Mouse (Mus musculus): ENCODE data around the gene Tirap. TPM values are rescaled to one million over a fixed set of nuclear protein-coding genes. Genes with fewer than 3 reads are reported as not detected.
A peak's percentile ranks its signal among the peaks of the same experiment; 100 is the strongest.

Gene Tirap
- polyA plus RNA-seq, 1 experiment from 2014 or later: 11.8 TPM

DNA sequence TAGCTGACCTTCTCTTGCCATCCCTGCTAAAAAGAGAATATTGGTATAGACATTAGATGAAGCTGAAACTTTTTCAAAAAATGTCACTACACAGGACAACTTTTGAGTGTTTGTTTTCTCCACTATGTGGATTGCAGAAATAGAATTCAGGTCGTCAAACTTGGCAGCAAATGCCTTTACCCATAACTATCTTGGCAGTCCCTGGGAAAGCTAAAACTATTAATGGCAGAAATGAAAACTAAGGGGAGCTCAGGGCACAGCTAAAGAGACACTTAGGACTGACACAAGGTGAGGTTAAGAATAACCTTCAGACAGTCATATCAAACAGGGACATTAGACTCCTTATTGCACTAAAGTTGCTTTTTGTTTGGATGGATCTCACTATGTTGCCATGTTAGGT is 17.9 kb upstream of the Tirap start:
- H3K27me3 ChIP-seq (ENCODE audit: control insufficient read depth, insufficient read depth, low read depth, low read length): no peaks in the 10 kb centered on the region
- 62% methylated on average over 1 of the region's 1 CpGs for WGBS
- H3K4me2 ChIP-seq (ENCODE audit: low read depth, low read length): no peak overlapping the region
- H3K4me1 ChIP-seq (replicated peaks; ENCODE audit: control insufficient read depth, insufficient read depth, low read length): no peaks in the 10 kb centered on the region
- H3K27ac ChIP-seq (ENCODE audit: low read length): no peak overlapping the region
- no peak overlapping the region for H3K9ac ChIP-seq (ENCODE audit: low read length)
- no peak overlapping the region for H3K4me3 ChIP-seq (ENCODE audit: low read length)
- no peaks in the 10 kb centered on the region for H3K9me3 ChIP-seq (ENCODE audit: control insufficient read depth, low read length)
- peaks cover 45% of the 10 kb centered on the region for H3K36me3 ChIP-seq (ENCODE audit: control insufficient read depth, insufficient read depth, low read length)
- no peak for ATAC-seq (ENCODE audit: low read depth)

DNA sequence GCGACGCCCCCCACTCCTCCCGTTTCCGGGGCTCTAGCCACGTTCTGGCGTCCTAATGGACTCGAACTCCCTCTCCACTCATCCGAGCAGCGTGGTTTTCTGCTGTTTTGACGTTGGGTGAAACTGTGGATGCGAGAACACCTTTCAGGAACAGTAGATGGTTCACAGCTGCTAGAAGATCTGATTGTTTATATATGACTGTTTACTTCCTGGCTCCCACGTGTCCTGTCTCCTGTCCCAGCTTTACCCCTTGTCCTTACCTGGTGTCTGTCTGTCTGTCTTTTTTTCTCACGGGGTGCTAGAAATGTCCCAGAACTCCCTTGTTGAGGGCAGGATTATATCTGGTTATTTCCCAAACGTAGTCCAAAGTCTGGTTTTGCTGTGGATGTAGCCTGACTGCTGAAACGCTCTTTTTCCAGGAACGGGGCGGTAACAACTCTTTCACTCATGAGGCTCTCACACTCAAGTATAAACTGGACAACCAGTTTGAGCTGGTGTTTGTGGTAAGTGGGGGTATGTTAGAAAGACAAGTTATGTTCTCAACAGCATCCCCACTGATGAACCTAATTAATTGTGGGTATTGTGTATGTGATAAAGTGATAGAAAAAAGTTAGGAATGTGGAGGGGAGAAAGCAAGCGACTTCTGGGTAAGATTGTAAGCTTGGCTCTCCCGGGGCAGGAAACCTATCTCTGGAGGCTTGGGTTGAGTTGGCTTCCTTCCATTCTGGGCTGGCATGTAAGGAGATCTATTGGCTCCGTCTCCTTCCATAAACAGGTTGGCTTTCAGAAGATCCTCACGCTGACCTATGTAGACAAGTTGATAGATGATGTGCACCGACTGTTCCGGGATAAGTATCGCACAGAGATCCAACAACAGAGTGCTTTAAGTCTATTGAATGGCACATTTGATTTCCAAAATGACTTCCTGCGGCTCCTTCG is 11.8 kb upstream of the Tirap start:
- H3K9ac ChIP-seq (ENCODE audit: low read length): peak overlapping the region; percentile 95
- WGBS: 23% methylated on average over 26 of the region's 26 CpGs
- H3K9me3 ChIP-seq (ENCODE audit: control insufficient read depth, low read length): no peaks in the 10 kb centered on the region
- H3K4me1 ChIP-seq (replicated peaks; ENCODE audit: control insufficient read depth, insufficient read depth, low read length): peaks cover 13% of the 10 kb centered on the region
- ATAC-seq (ENCODE audit: low read depth): no peak
- H3K4me2 ChIP-seq (ENCODE audit: low read depth, low read length): peak overlapping the region; percentile 73
- H3K36me3 ChIP-seq (ENCODE audit: control insufficient read depth, insufficient read depth, low read length): peaks cover 35% of the 10 kb centered on the region
- no peaks in the 10 kb centered on the region for H3K27me3 ChIP-seq (ENCODE audit: control insufficient read depth, insufficient read depth, low read depth, low read length)
- H3K4me3 ChIP-seq (ENCODE audit: low read length): peak overlapping the region; percentile 96
- H3K27ac ChIP-seq (ENCODE audit: low read length): peak overlapping the region; percentile 56

DNA sequence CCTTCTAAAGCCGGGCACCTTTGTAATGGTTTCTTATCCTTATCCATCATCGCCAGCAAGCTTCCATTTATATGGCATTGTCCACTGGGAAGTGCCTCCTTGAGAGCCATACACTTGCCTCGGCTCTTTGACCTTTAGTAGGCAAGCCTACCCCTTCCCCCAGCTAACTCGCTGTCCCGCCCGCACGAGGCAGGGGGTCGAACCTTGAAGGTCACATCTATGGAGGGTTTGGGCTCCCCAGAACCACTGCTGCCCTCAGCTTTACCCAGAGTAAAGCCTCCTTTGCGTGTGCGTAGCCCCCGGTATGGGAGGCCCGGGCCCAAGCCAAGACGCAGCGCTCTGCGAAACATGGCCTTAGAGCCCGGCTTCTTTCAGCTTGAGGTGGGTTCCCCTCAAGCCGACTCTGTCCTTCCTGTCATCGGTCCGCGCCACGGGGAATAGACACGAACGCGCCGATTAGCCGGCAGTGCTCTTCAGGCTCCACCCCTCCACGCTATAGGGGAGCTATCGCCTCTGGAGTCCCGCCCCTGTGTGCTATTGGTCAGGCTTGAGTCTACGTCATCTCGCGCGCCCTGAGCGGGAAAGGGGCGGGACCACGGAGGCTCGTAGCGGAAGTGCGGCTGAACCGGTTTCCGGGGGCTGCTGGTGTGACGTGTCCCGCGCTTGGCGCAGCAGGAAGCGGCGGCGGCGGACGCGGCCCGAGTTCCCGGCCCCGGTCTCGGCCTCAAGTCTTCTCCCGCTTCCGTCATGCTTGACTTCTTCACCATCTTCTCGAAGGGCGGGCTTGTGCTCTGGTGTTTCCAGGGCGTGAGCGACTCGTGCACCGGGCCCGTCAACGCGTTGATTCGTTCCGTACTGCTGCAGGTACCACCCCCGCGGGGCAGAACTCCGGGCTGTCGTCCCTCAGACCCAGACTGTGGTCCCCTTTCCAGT is 10.7 kb upstream of the Tirap start, which contains the start of gene Foxred1:
Gene Foxred1, minus strand, starts transcription at position 514 of the 933 bp plus-strand sequence.
- Histone ChIP-seq H3K9me3 (ENCODE audit: control insufficient read depth, low read length) (no peaks in the 10 kb centered on the region), H3K4me2 (ENCODE audit: low read depth, low read length) (peak within 1 kb of the TSS; percentile 92), H3K9ac (ENCODE audit: low read length) (peak within 1 kb of the TSS; percentile 95), H3K4me1 (replicated peaks; ENCODE audit: control insufficient read depth, insufficient read depth, low read length) (peaks cover 13% of the 10 kb centered on the region), H3K4me3 (ENCODE audit: low read length) (peak within 1 kb of the TSS; percentile 96), H3K27ac (ENCODE audit: low read length) (peak within 1 kb of the TSS; percentile 88), H3K27me3 (ENCODE audit: control insufficient read depth, insufficient read depth, low read depth, low read length) (no peaks in the 10 kb centered on the region), H3K36me3 (ENCODE audit: control insufficient read depth, insufficient read depth, low read length) (peaks cover 37% of the 10 kb centered on the region)
- under 1% methylated on average over 72 of the region's 72 CpGs for WGBS
- peak; percentile 100 for ATAC-seq (ENCODE audit: low read depth)

GRCm38 (mm10) chr9:35204421-35204820 is 4.3 kb upstream of the Tirap start:
- H3K36me3 ChIP-seq (ENCODE audit: control insufficient read depth, insufficient read depth, low read length): peaks cover 10% of the 10 kb centered on the region
- WGBS: 98% methylated on average over 2 of the region's 2 CpGs

DNA sequence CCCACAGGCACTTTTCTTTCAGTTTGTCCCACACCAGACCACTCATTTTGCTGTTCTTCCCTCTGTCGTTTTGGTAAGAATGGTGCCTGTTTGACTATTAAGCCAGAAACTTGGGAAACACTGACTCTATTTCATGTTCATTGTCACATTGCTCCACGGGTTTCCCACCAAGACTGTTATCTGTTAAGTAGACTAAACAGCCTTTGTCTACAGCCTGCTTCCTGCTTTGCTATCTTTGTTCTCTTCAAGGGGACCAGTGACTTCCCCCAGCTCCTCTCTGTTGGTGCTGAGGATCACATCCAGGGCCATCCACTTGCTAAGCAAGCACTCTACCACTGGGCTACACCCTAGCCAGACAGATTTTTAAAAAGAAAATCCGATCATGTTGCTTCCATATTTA is 3.4 kb upstream of the Tirap start:
- H3K4me1 ChIP-seq (replicated peaks; ENCODE audit: control insufficient read depth, insufficient read depth, low read length): peaks cover 7% of the 10 kb centered on the region
- WGBS: 35% methylated on average over 3 of the region's 3 CpGs
- no peak overlapping the region for H3K9ac ChIP-seq (ENCODE audit: low read length)
- no peak for ATAC-seq (ENCODE audit: low read depth)
- H3K9me3 ChIP-seq (ENCODE audit: control insufficient read depth, low read length): no peaks in the 10 kb centered on the region
- no peak overlapping the region for H3K4me3 ChIP-seq (ENCODE audit: low read length)
- H3K27ac ChIP-seq (ENCODE audit: low read length): no peak overlapping the region
- peaks cover 10% of the 10 kb centered on the region for H3K36me3 ChIP-seq (ENCODE audit: control insufficient read depth, insufficient read depth, low read length)
- no peaks in the 10 kb centered on the region for H3K27me3 ChIP-seq (ENCODE audit: control insufficient read depth, insufficient read depth, low read depth, low read length)
- no peak overlapping the region for H3K4me2 ChIP-seq (ENCODE audit: low read depth, low read length)

More at GRCm38 (mm10) chr9:35204421-35204820, 4.3 kb upstream of the Tirap start:
- no peak for ATAC-seq (ENCODE audit: low read depth)
- Histone ChIP-seq H3K27ac (ENCODE audit: low read length) (no peak overlapping the region), H3K27me3 (ENCODE audit: control insufficient read depth, insufficient read depth, low read depth, low read length) (no peaks in the 10 kb centered on the region), H3K4me3 (ENCODE audit: low read length) (no peak overlapping the region), H3K9ac (ENCODE audit: low read length) (no peak overlapping the region), H3K4me1 (replicated peaks; ENCODE audit: control insufficient read depth, insufficient read depth, low read length) (peaks cover 7% of the 10 kb centered on the region), H3K4me2 (ENCODE audit: low read depth, low read length) (no peak overlapping the region), H3K9me3 (ENCODE audit: control insufficient read depth, low read length) (no peaks in the 10 kb centered on the region)

GRCm38 (mm10) chr9:35200529-35201060 is 504 bp upstream of the Tirap start:
- no peaks in the 10 kb centered on the region for H3K9me3 ChIP-seq (ENCODE audit: control insufficient read depth, low read length)
- no peaks in the 10 kb centered on the region for H3K27me3 ChIP-seq (ENCODE audit: control insufficient read depth, insufficient read depth, low read depth, low read length)
- no peak overlapping the region for H3K27ac ChIP-seq (ENCODE audit: low read length)
- H3K4me1 ChIP-seq (replicated peaks; ENCODE audit: control insufficient read depth, insufficient read depth, low read length): peaks cover 7% of the 10 kb centered on the region
- 51% methylated on average over 9 of the region's 9 CpGs for WGBS
- peak overlapping the region; percentile 65 for H3K4me2 ChIP-seq (ENCODE audit: low read depth, low read length)
- H3K4me3 ChIP-seq (ENCODE audit: low read length): peak overlapping the region; percentile 68
- ATAC-seq (ENCODE audit: low read depth): no peak
- peaks cover 3% of the 10 kb centered on the region; the same call in 1 of the 2 replicates for H3K36me3 ChIP-seq (ENCODE audit: control insufficient read depth, insufficient read depth, low read length)
- H3K9ac ChIP-seq (ENCODE audit: low read length): peak overlapping the region; percentile 86

- 22% methylated on average over 18 of the region's 18 CpGs for WGBS
- peak; percentile 40 for ATAC-seq (ENCODE audit: low read depth)
- Histone ChIP-seq H3K9ac (ENCODE audit: low read length) (peak overlapping the region; percentile 86), H3K4me3 (ENCODE audit: low read length) (peak overlapping the region; percentile 68), H3K4me2 (ENCODE audit: low read depth, low read length) (peak overlapping the region; percentile 65), H3K9me3 (ENCODE audit: control insufficient read depth, low read length) (no peaks in the 10 kb centered on the region), H3K4me1 (replicated peaks; ENCODE audit: control insufficient read depth, insufficient read depth, low read length) (peaks cover 7% of the 10 kb centered on the region), H3K27ac (ENCODE audit: low read length) (peak overlapping the region; percentile 30), H3K36me3 (ENCODE audit: control insufficient read depth, insufficient read depth, low read length) (no peaks in the 10 kb centered on the region), H3K27me3 (ENCODE audit: control insufficient read depth, insufficient read depth, low read depth, low read length) (no peaks in the 10 kb centered on the region)
Observed at GRCm38 (mm10) chr9:35198945-35199771, 933 bp downstream of the Tirap start.

DNA sequence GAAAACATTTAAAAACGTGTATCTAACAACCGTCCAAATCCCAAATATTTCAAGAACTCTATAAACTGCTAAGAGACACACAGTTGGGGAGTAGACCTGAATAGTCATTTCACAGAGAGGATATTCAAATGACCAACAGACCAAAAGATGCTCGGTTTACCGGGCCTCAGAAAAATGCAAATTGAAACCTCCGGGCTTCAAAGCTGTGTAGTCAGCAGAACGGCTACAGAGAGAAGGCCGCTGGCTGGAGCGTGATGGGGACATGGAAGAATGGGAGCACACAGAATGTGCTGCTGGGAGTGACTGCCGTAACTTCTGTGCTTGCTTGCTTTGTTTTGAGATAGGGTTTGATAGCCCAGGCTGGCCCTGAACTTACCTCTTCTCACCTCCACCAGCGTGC is 1.7 kb downstream of the Tirap start:
- no peak overlapping the region for H3K9ac ChIP-seq (ENCODE audit: low read length)
- H3K4me2 ChIP-seq (ENCODE audit: low read depth, low read length): no peak overlapping the region; the same call in 1 of the 2 replicates
- 79% methylated on average over 10 of the region's 10 CpGs for WGBS
- peaks cover 7% of the 10 kb centered on the region for H3K4me1 ChIP-seq (replicated peaks; ENCODE audit: control insufficient read depth, insufficient read depth, low read length)
- no peak overlapping the region for H3K27ac ChIP-seq (ENCODE audit: low read length)
- no peaks in the 10 kb centered on the region for H3K27me3 ChIP-seq (ENCODE audit: control insufficient read depth, insufficient read depth, low read depth, low read length)
- no peak for ATAC-seq (ENCODE audit: low read depth)
- no peak overlapping the region for H3K4me3 ChIP-seq (ENCODE audit: low read length)
- no peaks in the 10 kb centered on the region for H3K36me3 ChIP-seq (ENCODE audit: control insufficient read depth, insufficient read depth, low read length)
- no peaks in the 10 kb centered on the region for H3K9me3 ChIP-seq (ENCODE audit: control insufficient read depth, low read length)

All from lung, embryonic 16.5 days (tissue).